Mouse (Mus musculus) T-cell, adult 2 months (primary cell): ENCODE results near the gene Mrps35.
A peak's percentile ranks its signal among the peaks of the same experiment; 100 is the strongest.

ENCODE experiments used
- DNase-seq: peaks from one replicate; pipeline ENCODE4 v3.0.0; 2022; ENCODE audit warnings: low spot score

Gene Mrps35

GRCm38 (mm10) chr6:147087736-147088135 is 45.2 kb downstream of the Mrps35 start:
- no peak for DNase-seq

GRCm38 (mm10) chr6:147088517-147088916 is 46.0 kb downstream of the Mrps35 start:
- DNase-seq = no peak

GRCm38 (mm10) chr6:147090191-147090590 is 47.6 kb downstream of the Mrps35 start:
- DNase-seq = no peak

- DNase-seq = peak; percentile 86
Measured at GRCm38 (mm10) chr6:147091136-147092120, 48.9 kb downstream of the Mrps35 start, which contains the start of gene Klhl42. TSS of gene Klhl42 (plus strand) at chr6:147091379.

GRCm38 (mm10) chr6:147092136-147092535 is 49.6 kb downstream of the Mrps35 start:
- no peak for DNase-seq

GRCm38 (mm10) chr6:147094771-147095170 is 52.2 kb downstream of the Mrps35 start:
- DNase-seq = no peak

- DNase-seq = no peak
Measured at GRCm38 (mm10) chr6:147096109-147096508, 53.5 kb downstream of the Mrps35 start.

- no peak for DNase-seq
Measured at GRCm38 (mm10) chr6:147096934-147097333, 54.4 kb downstream of the Mrps35 start.

GRCm38 (mm10) chr6:147097346-147097929 is 54.9 kb downstream of the Mrps35 start:
- no peak for DNase-seq

- DNase-seq = peak; percentile 77
Measured at GRCm38 (mm10) chr6:147099458-147100277, 57.1 kb downstream of the Mrps35 start.

GRCm38 (mm10) chr6:147102293-147102692 is 59.7 kb downstream of the Mrps35 start:
- DNase-seq = peak; percentile 28

- DNase-seq = no peak
Measured at GRCm38 (mm10) chr6:147105529-147105928, 63.0 kb downstream of the Mrps35 start.

GRCm38 (mm10) chr6:147106716-147107115 is 64.2 kb downstream of the Mrps35 start:
- DNase-seq = no peak

GRCm38 (mm10) chr6:147109283-147109682 is 66.7 kb downstream of the Mrps35 start:
- DNase-seq = no peak

- DNase-seq = peak; percentile 58
Measured at GRCm38 (mm10) chr6:147116579-147116978, 74.0 kb downstream of the Mrps35 start.

GRCm38 (mm10) chr6:147117764-147118163 is 75.2 kb downstream of the Mrps35 start:
- DNase-seq = no peak

- no peak for DNase-seq
Measured at GRCm38 (mm10) chr6:147118190-147118589, 75.6 kb downstream of the Mrps35 start.

- no peak for DNase-seq
Measured at GRCm38 (mm10) chr6:147121320-147121719, 78.8 kb downstream of the Mrps35 start.
